Mouse (Mus musculus): Measurements from ENCODE around the gene Fam53b. TPM values are rescaled to one million over a fixed set of nuclear protein-coding genes. Genes with fewer than 3 reads are reported as not detected.

Fam53b gene
- polyA plus RNA-seq, 1 experiment from 2014 or later: 20.4 TPM

- ATAC-seq (replicated peaks; ENCODE audit: low FRiP score, low TSS enrichment, low read depth): no peak
- no peak overlapping the region for H3K27ac ChIP-seq (ENCODE audit: low read depth)
- no peak for DNase-seq (ENCODE audit: low spot score)
Observed at GRCm38 (mm10) chr7:132726106-132726861, 87.4 kb downstream of the Fam53b start.

GRCm38 (mm10) chr7:132724501-132725062 is 89.1 kb downstream of the Fam53b start:
- 84% methylated on average over 5 of the region's 5 CpGs for WGBS
- Histone ChIP-seq H3K9me3 (ENCODE audit: control insufficient read depth, low read length) (no peaks in the 10 kb centered on the region), H3K4me3 (ENCODE audit: low read depth, low read length) (no peak overlapping the region), H3K27ac (ENCODE audit: low read depth) (no peak overlapping the region), H3K36me3 (ENCODE audit: control insufficient read depth, insufficient read depth, low read length) (0 out of 2 replicates have a peak, but pooled peaks cover 3% of the 10 kb centered on the region), H3K9ac (ENCODE audit: low read length) (no peak overlapping the region), H3K4me1 (replicated peaks; ENCODE audit: control insufficient read depth, insufficient read depth, low read length) (no peaks in the 10 kb centered on the region), H3K4me2 (ENCODE audit: low read length) (no peak overlapping the region), H3K27me3 (replicated peaks; ENCODE audit: control insufficient read depth, insufficient read depth, low read length) (no peaks in the 10 kb centered on the region)
- DNase-seq (ENCODE audit: low spot score) (no peak), ATAC-seq (replicated peaks; ENCODE audit: low FRiP score, low TSS enrichment, low read depth) (no peak)

More at GRCm38 (mm10) chr7:132726106-132726861, 87.4 kb downstream of the Fam53b start:
- Histone ChIP-seq H3K4me3 (ENCODE audit: low read depth, low read length) (no peak overlapping the region), H3K9me3 (ENCODE audit: control insufficient read depth, low read length) (no peaks in the 10 kb centered on the region), H3K36me3 (ENCODE audit: control insufficient read depth, insufficient read depth, low read length) (0 out of 2 replicates have a peak, but pooled peaks cover 3% of the 10 kb centered on the region), H3K4me2 (ENCODE audit: low read length) (no peak overlapping the region), H3K9ac (ENCODE audit: low read length) (no peak overlapping the region), H3K4me1 (replicated peaks; ENCODE audit: control insufficient read depth, insufficient read depth, low read length) (no peaks in the 10 kb centered on the region), H3K27me3 (replicated peaks; ENCODE audit: control insufficient read depth, insufficient read depth, low read length) (no peaks in the 10 kb centered on the region)
- WGBS: 50% methylated on average over 13 of the region's 13 CpGs

GRCm38 (mm10) chr7:132723906-132724305 is 89.8 kb downstream of the Fam53b start:
- Histone ChIP-seq H3K36me3 (ENCODE audit: control insufficient read depth, insufficient read depth, low read length) (no peaks in the 10 kb centered on the region), H3K9ac (ENCODE audit: low read length) (no peak overlapping the region), H3K4me2 (ENCODE audit: low read length) (no peak overlapping the region), H3K9me3 (ENCODE audit: control insufficient read depth, low read length) (no peaks in the 10 kb centered on the region), H3K27me3 (replicated peaks; ENCODE audit: control insufficient read depth, insufficient read depth, low read length) (no peaks in the 10 kb centered on the region), H3K4me3 (ENCODE audit: low read depth, low read length) (no peak overlapping the region), H3K4me1 (replicated peaks; ENCODE audit: control insufficient read depth, insufficient read depth, low read length) (no peaks in the 10 kb centered on the region), H3K27ac (ENCODE audit: low read depth) (no peak overlapping the region)
- ATAC-seq (replicated peaks; ENCODE audit: low FRiP score, low TSS enrichment, low read depth): no peak
- DNase-seq (ENCODE audit: low spot score): no peak
- WGBS: 91% methylated on average over 11 of the region's 11 CpGs

GRCm38 (mm10) chr7:132722401-132723370 is 91.0 kb downstream of the Fam53b start:
- Histone ChIP-seq H3K27me3 (replicated peaks; ENCODE audit: control insufficient read depth, insufficient read depth, low read length) (no peaks in the 10 kb centered on the region), H3K4me3 (ENCODE audit: low read depth, low read length) (no peak overlapping the region), H3K27ac (ENCODE audit: low read depth) (no peak overlapping the region), H3K9ac (ENCODE audit: low read length) (no peak overlapping the region), H3K36me3 (ENCODE audit: control insufficient read depth, insufficient read depth, low read length) (no peaks in the 10 kb centered on the region), H3K4me1 (replicated peaks; ENCODE audit: control insufficient read depth, insufficient read depth, low read length) (no peaks in the 10 kb centered on the region), H3K9me3 (ENCODE audit: control insufficient read depth, low read length) (no peaks in the 10 kb centered on the region), H3K4me2 (ENCODE audit: low read length) (no peak overlapping the region)
- no peak for ATAC-seq (replicated peaks; ENCODE audit: low FRiP score, low TSS enrichment, low read depth)
- WGBS: 92% methylated on average over 12 of the region's 12 CpGs
- no peak for DNase-seq (ENCODE audit: low spot score)

- H3K4me3 ChIP-seq (ENCODE audit: low read depth, low read length): no peak overlapping the region
- 86% methylated on average over 8 of the region's 8 CpGs for WGBS
- DNase-seq (ENCODE audit: low spot score): no peak
Observed at GRCm38 (mm10) chr7:132720562-132720961, 93.1 kb downstream of the Fam53b start.

GRCm38 (mm10) chr7:132719570-132719969 is 94.1 kb downstream of the Fam53b start:
- Histone ChIP-seq H3K4me1 (replicated peaks; ENCODE audit: control insufficient read depth, insufficient read depth, low read length) (peaks cover 3% of the 10 kb centered on the region; the same call in 1 of the 2 replicates), H3K4me2 (ENCODE audit: low read length) (no peak overlapping the region), H3K4me3 (ENCODE audit: low read depth, low read length) (no peak overlapping the region), H3K9ac (ENCODE audit: low read length) (no peak overlapping the region), H3K27ac (ENCODE audit: low read depth) (no peak overlapping the region), H3K9me3 (ENCODE audit: control insufficient read depth, low read length) (no peaks in the 10 kb centered on the region), H3K27me3 (replicated peaks; ENCODE audit: control insufficient read depth, insufficient read depth, low read length) (no peaks in the 10 kb centered on the region), H3K36me3 (ENCODE audit: control insufficient read depth, insufficient read depth, low read length) (no peaks in the 10 kb centered on the region)
- DNase-seq (ENCODE audit: low spot score) (no peak), ATAC-seq (replicated peaks; ENCODE audit: low FRiP score, low TSS enrichment, low read depth) (no peak)
- WGBS: 90% methylated on average over 4 of the region's 4 CpGs

More at GRCm38 (mm10) chr7:132720562-132720961, 93.1 kb downstream of the Fam53b start:
- Histone ChIP-seq H3K36me3 (ENCODE audit: control insufficient read depth, insufficient read depth, low read length) (no peaks in the 10 kb centered on the region), H3K4me1 (replicated peaks; ENCODE audit: control insufficient read depth, insufficient read depth, low read length) (no peaks in the 10 kb centered on the region), H3K9me3 (ENCODE audit: control insufficient read depth, low read length) (no peaks in the 10 kb centered on the region), H3K9ac (ENCODE audit: low read length) (no peak overlapping the region), H3K4me2 (ENCODE audit: low read length) (no peak overlapping the region), H3K27ac (ENCODE audit: low read depth) (no peak overlapping the region), H3K27me3 (replicated peaks; ENCODE audit: control insufficient read depth, insufficient read depth, low read length) (no peaks in the 10 kb centered on the region)
- ATAC-seq (replicated peaks; ENCODE audit: low FRiP score, low TSS enrichment, low read depth): no peak

GRCm38 (mm10) chr7:132715259-132715658 is 98.4 kb downstream of the Fam53b start:
- Histone ChIP-seq H3K4me1 (replicated peaks; ENCODE audit: control insufficient read depth, insufficient read depth, low read length) (peaks cover 30% of the 10 kb centered on the region), H3K4me2 (ENCODE audit: low read length) (no peak overlapping the region), H3K9ac (ENCODE audit: low read length) (no peak overlapping the region), H3K4me3 (ENCODE audit: low read depth, low read length) (no peak overlapping the region), H3K27me3 (replicated peaks; ENCODE audit: control insufficient read depth, insufficient read depth, low read length) (no peaks in the 10 kb centered on the region), H3K27ac (ENCODE audit: low read depth) (no peak overlapping the region), H3K9me3 (ENCODE audit: control insufficient read depth, low read length) (no peaks in the 10 kb centered on the region), H3K36me3 (ENCODE audit: control insufficient read depth, insufficient read depth, low read length) (no peaks in the 10 kb centered on the region)
- ATAC-seq (replicated peaks; ENCODE audit: low FRiP score, low TSS enrichment, low read depth): no peak
- DNase-seq (ENCODE audit: low spot score): no peak
- 95% methylated on average over 4 of the region's 4 CpGs for WGBS

GRCm38 (mm10) chr7:132714236-132714923 is 99.3 kb downstream of the Fam53b start:
- Histone ChIP-seq H3K36me3 (ENCODE audit: control insufficient read depth, insufficient read depth, low read length) (no peaks in the 10 kb centered on the region), H3K27me3 (replicated peaks; ENCODE audit: control insufficient read depth, insufficient read depth, low read length) (no peaks in the 10 kb centered on the region), H3K4me2 (ENCODE audit: low read length) (no peak overlapping the region), H3K4me3 (ENCODE audit: low read depth, low read length) (no peak overlapping the region), H3K9me3 (ENCODE audit: control insufficient read depth, low read length) (no peaks in the 10 kb centered on the region), H3K4me1 (replicated peaks; ENCODE audit: control insufficient read depth, insufficient read depth, low read length) (peaks cover 30% of the 10 kb centered on the region), H3K9ac (ENCODE audit: low read length) (no peak overlapping the region), H3K27ac (ENCODE audit: low read depth) (peak overlapping the region; percentile 55)
- WGBS: 33% methylated on average over 6 of the region's 6 CpGs
- DNase-seq (ENCODE audit: low spot score) (no peak), ATAC-seq (replicated peaks; ENCODE audit: low FRiP score, low TSS enrichment, low read depth) (no peak; the same call in 1 of the 2 replicates)

Measured in intestine, embryonic 14.5 days (tissue).